17 mouse cellular contexts compared by ENCODE assay signal in the genomic region with DNA sequence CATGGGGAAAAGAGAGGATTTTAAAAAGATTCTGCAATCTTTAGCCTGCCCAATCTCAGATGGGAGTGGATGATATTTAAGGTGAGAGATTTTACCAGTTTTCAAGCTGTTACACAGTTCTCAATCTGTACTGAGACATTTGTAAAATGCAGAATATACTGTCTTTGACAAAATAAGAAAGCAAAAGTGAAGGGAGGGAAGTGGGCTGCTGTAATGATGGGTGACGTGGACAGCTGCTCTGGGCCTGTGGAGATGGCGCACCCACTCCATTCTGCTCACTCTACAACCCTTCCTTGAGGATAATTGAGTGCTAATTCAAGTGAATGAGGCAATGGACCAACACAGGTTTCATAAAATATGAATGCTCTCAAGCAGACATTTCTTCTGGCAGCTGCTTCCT.
DNase-seq lines count a peak whose midpoint lies in the region; TF ChIP-seq lines count a peak whose summit lies in the region.
"Had no signal": no experiment of that assay in that cellular context is flagged by ENCODE, and none has a peak within 500 bp of the region (broad histone marks: within the 10 kb centered on the region; RNA-seq: fewer than 3 reads in every experiment).

No protein-coding gene starts in this region.

- H3K27ac ChIP-seq in left cerebral cortex, adult 2 months: no peak overlapping the region
- H3K27ac ChIP-seq: embryonic facial prominence, embryonic 10.5 days; forebrain, embryonic 13.5 days; heart, embryonic 13.5 days; hindbrain, embryonic 15.5 days had no signal

- no peak overlapping the region for H3K4me3 ChIP-seq in left cerebral cortex, adult 2 months
- H3K4me3 ChIP-seq: embryonic facial prominence, embryonic 10.5 days; forebrain, embryonic 13.5 days; heart, embryonic 13.5 days; hindbrain, embryonic 15.5 days had no signal

- intact Hi-C loops in left cerebral cortex, postnatal 36 days (cut with DNase I): no loop called here
- intact Hi-C loops in left cerebral cortex, adult 2 months (cut with DNase I): no loop called here

- TF ChIP-seq CTCF in left cerebral cortex, adult 2 months (IDR thresholded peaks at IDR 0.05): no peak

- peak; percentile 34 to 55 for DNase-seq in frontal cortex, adult 2 months (ENCODE audit: extremely low spot score in 1 of 2, low spot score in 1 of 2)
- no peak for DNase-seq in frontal cortex, postnatal 14 days (ENCODE audit: low spot score in 2 of 2)
- peak; percentile 15 to 18 for DNase-seq in left cerebral cortex, postnatal 36 days (ENCODE audit: low spot score in 2 of 2)
- DNase-seq in left cerebral cortex, adult 2 months (ENCODE audit: extremely low spot score in 1 of 2, low spot score in 2 of 2): no peak
- DNase-seq in brain, adult 2 months (ENCODE audit: low read depth, low spot score): peak; percentile 71
- DNase-seq in retina, postnatal 1 day: peak; percentile 20
- DNase-seq: adrenal gland, postnatal 14 days; cerebellum, adult 18-20 months; cerebellum, adult 9-11 months; cerebellum, postnatal 36 days; gastrocnemius, postnatal 36 days; heart, adult 11 months; heart, postnatal 36 days had no signal

Comparison
In these comparisons a context has a peak if more than half of its experiments do, and no peak if none do; other contexts are left out.
1. DNase-seq: peak in frontal cortex, adult 2 months (2 of 2), left cerebral cortex, postnatal 36 days (2 of 2), brain, adult 2 months (single experiment) and retina, postnatal 1 day (single experiment); none in frontal cortex, postnatal 14 days (0 of 2) and left cerebral cortex, adult 2 months (0 of 2).